Mouse (Mus musculus) effector memory CD4-positive, alpha-beta T cell, adult 5 months (primary cell): ENCODE data around the gene Timd2. TPM values are rescaled to one million over a fixed set of nuclear protein-coding genes. Genes with fewer than 3 reads are reported as not detected.

ENCODE experiments used
- polyA plus RNA-seq: library from polyadenylated mRNA; unstranded; fragments of 100-300 nt; shearing (Covaris generic); gene quantifications from one replicate; pipeline ENCODE4 v1.2.1, GENCODE M21; 2017

Gene Timd2
- polyA plus RNA-seq: not detected

GRCm38 (mm10) chr11:46706664-46707356, at the start of gene Timd2:
Timd2 (minus strand) TSS chr11:46707061.

DNA sequence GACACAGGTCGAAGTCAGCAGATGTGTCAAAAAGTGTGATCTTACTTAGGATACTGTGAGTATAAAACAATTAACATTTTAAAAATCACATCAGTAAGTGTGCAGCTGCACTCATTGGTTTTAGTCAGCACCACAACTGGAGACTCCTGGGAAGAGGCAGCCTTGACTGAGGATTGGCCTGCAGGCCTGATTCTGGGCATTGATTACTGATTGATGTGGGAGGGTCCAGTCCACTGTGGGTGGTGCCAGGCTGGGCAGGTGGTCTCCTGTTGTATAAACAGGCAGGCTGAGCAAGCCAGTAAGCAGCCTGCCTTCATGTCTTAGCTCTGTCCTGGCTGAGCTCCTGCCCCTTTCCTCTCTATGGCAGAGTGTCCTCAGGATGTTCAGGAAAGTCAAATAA, 28.2 kb upstream of the Timd2 start, which contains the start of gene Havcr1:
Gene Havcr1, plus strand, starts transcription at position 5 of the 400 bp plus-strand sequence.

DNA sequence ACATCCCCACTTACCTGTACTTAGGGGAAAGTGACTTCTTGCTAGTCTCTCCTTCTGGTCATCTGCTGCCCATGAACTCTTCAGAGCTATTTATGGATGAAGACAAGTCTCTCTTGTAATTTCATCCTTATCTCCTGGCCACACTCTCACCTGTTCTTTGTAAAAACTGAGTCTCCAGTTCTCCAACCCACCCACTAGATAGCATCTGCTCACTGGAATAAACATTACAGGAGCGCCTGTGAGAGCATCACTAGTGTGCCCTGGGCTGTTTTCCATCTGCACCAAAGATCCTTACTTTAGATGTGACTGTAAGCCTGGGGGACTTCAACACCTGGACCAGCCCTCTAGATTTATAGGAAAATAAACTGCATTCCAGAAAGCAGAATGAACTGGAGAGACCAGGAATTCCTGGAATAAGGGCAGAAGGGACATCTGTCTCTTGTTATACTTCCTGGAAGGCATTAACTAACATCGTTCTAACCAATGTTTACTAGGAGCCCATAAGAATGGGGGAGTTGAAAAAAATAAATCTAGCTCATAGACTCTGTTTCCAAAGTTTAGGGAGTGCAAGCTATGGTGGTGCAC, 77.6 kb downstream of the Timd2 start, which contains the start of gene Dppa1:
Gene Dppa1, minus strand, starts transcription at position 51 of the 585 bp plus-strand sequence.

Other genes starting within 250 kb of the Timd2 start
- gene Gm12169, start 182.8 kb downstream of the Timd2 start, polyA plus RNA-seq: not detected
- gene BC053393, start 135.5 kb downstream of the Timd2 start, polyA plus RNA-seq: not detected
- not detected for gene Dppa1, start 77.8 kb downstream of the Timd2 start, polyA plus RNA-seq
- gene Havcr1, start 28.0 kb upstream of the Timd2 start, polyA plus RNA-seq: not detected
- gene Timd4, start 103.7 kb upstream of the Timd2 start, polyA plus RNA-seq: not detected